Mouse (Mus musculus) limb, embryonic 14.5 days (tissue): ENCODE data around the gene Arhgap6. TPM values are rescaled to one million over a fixed set of nuclear protein-coding genes. Genes with fewer than 3 reads are reported as not detected.

Experiments used
- ATAC-seq: fragments of 200-750 bp; cut with Nextera tagmentation; 2 replicates; pipeline ENCODE4 v1.8.0; 2017; ENCODE audit warnings: low read depth, moderate number of reproducible peaks, moderate TSS enrichment; ENCODE audit not compliant: low FRiP score
- DNase-seq: peaks from one replicate; pipeline ENCODE4 v3.0.0-alpha.2; 2015; ENCODE audit warnings: low spot score
- H3K27ac ChIP-seq: fragments of 300-500 bp; sonication (generic); replicated peaks from 2 replicates; pipeline ENCODE4 v1.5.1; 2014; ENCODE audit warnings: low read depth, mild to moderate bottlenecking, low read length, moderate library complexity, mixed read lengths
- H3K27me3 ChIP-seq: fragments of 300-500 bp; sonication (generic); 2 replicates; pipeline ENCODE4 v1.6.1; 2014; ENCODE audit warnings: low read length, mixed read lengths; ENCODE audit not compliant: control insufficient read depth, insufficient read depth
- H3K36me3 ChIP-seq: fragments of 300-500 bp; sonication (generic); 2 replicates; pipeline ENCODE4 v1.6.1; 2014; ENCODE audit warnings: mild to moderate bottlenecking, low read length, moderate library complexity, mixed read lengths; ENCODE audit not compliant: control insufficient read depth, insufficient read depth
- H3K4me1 ChIP-seq: fragments of 300-500 bp; sonication (generic); 2 replicates; pipeline ENCODE4 v1.6.1; 2014; ENCODE audit warnings: antibody characterized with exemption, low read length, mixed read lengths; ENCODE audit not compliant: control insufficient read depth, insufficient read depth
- H3K4me2 ChIP-seq: fragments of 300-500 bp; sonication (generic); replicated peaks from 2 replicates; pipeline ENCODE4 v1.6.1; 2014; ENCODE audit warnings: low read depth, mild to moderate bottlenecking, low read length, moderate library complexity; ENCODE audit not compliant: severe bottlenecking
- H3K4me3 ChIP-seq: fragments of 300-500 bp; sonication (generic); replicated peaks from 2 replicates; pipeline ENCODE4 v1.5.1; 2014; ENCODE audit warnings: low read length
- H3K9ac ChIP-seq: fragments of 300-500 bp; sonication (generic); 2 replicates; pipeline ENCODE4 v1.6.1; 2014; ENCODE audit warnings: mild to moderate bottlenecking, low read depth, low read length, moderate library complexity; ENCODE audit not compliant: severe bottlenecking
- H3K9me3 ChIP-seq: fragments of 300-500 bp; sonication (generic); 2 replicates; pipeline ENCODE4 v1.6.1; 2016; ENCODE audit warnings: low read length; ENCODE audit not compliant: control insufficient read depth
- POLR2A ChIP-seq: fragments of 200-500 bp; IDR thresholded peaks from 2 replicates; pipeline ENCODE4 v1.8.0; 2012; ENCODE audit warnings: inconsistent platforms, mild to moderate bottlenecking, moderate library complexity, borderline replicate concordance; ENCODE audit not compliant: insufficient read depth, insufficient read length; ENCODE audit errors: extremely low read depth
- WGBS: fragments of 180-500 bp; shearing (Covaris S2); extraction: QIAGEN DNeasy Blood & Tissue Kit; methylation state at CpG from one replicate; pipeline ENCODE4 v1.1.7; 2014; 5-methylcytosine and 5-hydroxymethylcytosine counted together
- polyA plus RNA-seq, 2 experiments: library from polyadenylated mRNA; depleted of rRNA in 1 of 2; stranded (reverse) in 1 of 2; unstranded in 1 of 2; fragments of >200 nt; fragmentation: Nextera tagmentation in 1 of 2; extraction: Ambion mirVana in 1 of 2; gene quantifications; 2 replicates each; pipeline versions ENCODE4 v1.2.1 to v1.2.3; 2012 to 2014

The Arhgap6 gene
- polyA plus RNA-seq, 2 experiments = 2.7 to 4.1 TPM

- Histone ChIP-seq H3K27me3 (no peaks in the 10 kb centered on the region), H3K9ac (no peak overlapping the region), H3K27ac (no peak overlapping the region), H3K4me1 (no peaks in the 10 kb centered on the region), H3K4me3 (no peak overlapping the region), H3K36me3 (no peaks in the 10 kb centered on the region), H3K9me3 (no peaks in the 10 kb centered on the region), H3K4me2 (no peak overlapping the region)
- no peak for DNase-seq
- 80% methylated on average over 2 of the region's 2 CpGs for WGBS
- no peak for TF ChIP-seq POLR2A
- no peak for ATAC-seq
These were observed 383.7 kb downstream of the Arhgap6 start for GRCm38 (mm10) chrX:169178634-169179033.

- no peak for TF ChIP-seq POLR2A
- Histone ChIP-seq H3K4me3 (no peak within 1 kb of the TSS), H3K4me2 (no peak within 1 kb of the TSS), H3K4me1 (no peaks in the 10 kb centered on the region), H3K9ac (no peak within 1 kb of the TSS), H3K36me3 (no peaks in the 10 kb centered on the region), H3K9me3 (no peaks in the 10 kb centered on the region), H3K27ac (no peak within 1 kb of the TSS), H3K27me3 (no peaks in the 10 kb centered on the region)
- WGBS = 82% methylated on average over 5 of the region's 5 CpGs
- no peak for DNase-seq
- ATAC-seq = no peak
These were observed 392.2 kb downstream of the Arhgap6 start, which contains the start of gene Amelx for GRCm38 (mm10) chrX:169187100-169187499. Gene Amelx (minus strand): TSS chrX:169187200.

GRCm38 (mm10) chrX:169210019-169210418 lies 415.1 kb downstream of the Arhgap6 start:
- no peak for TF ChIP-seq POLR2A
- ATAC-seq = no peak
- H3K27ac ChIP-seq = no peak overlapping the region

GRCm38 (mm10) chrX:169220064-169220463 lies 425.2 kb downstream of the Arhgap6 start:
- no peaks in the 10 kb centered on the region for H3K36me3 ChIP-seq
- peaks cover 3% of the 10 kb centered on the region; the same call in 1 of the 2 replicates for H3K27me3 ChIP-seq
- no peak for TF ChIP-seq POLR2A
- 48% methylated on average over 8 of the region's 8 CpGs for WGBS
- H3K4me3 ChIP-seq = no peak overlapping the region
- no peak overlapping the region for H3K4me2 ChIP-seq
- no peaks in the 10 kb centered on the region for H3K9me3 ChIP-seq
- H3K9ac ChIP-seq = no peak overlapping the region
- no peaks in the 10 kb centered on the region for H3K4me1 ChIP-seq
- H3K27ac ChIP-seq = no peak overlapping the region
- ATAC-seq (no peak), DNase-seq (no peak)

More at GRCm38 (mm10) chrX:169210019-169210418, 415.1 kb downstream of the Arhgap6 start:
- no peaks in the 10 kb centered on the region for H3K9me3 ChIP-seq
- H3K27me3 ChIP-seq = no peaks in the 10 kb centered on the region
- no peak overlapping the region for H3K4me2 ChIP-seq
- no peak for DNase-seq
- H3K36me3 ChIP-seq = no peaks in the 10 kb centered on the region
- H3K4me3 ChIP-seq = no peak overlapping the region
- 70% methylated on average over 3 of the region's 3 CpGs for WGBS
- H3K4me1 ChIP-seq = no peaks in the 10 kb centered on the region
- no peak overlapping the region for H3K9ac ChIP-seq

- WGBS = 61% methylated on average over 3 of the region's 3 CpGs
- H3K27me3 ChIP-seq = peaks cover 3% of the 10 kb centered on the region; the same call in 1 of the 2 replicates
- no peak overlapping the region for H3K27ac ChIP-seq
- H3K9ac ChIP-seq = no peak overlapping the region
- DNase-seq (no peak), ATAC-seq (no peak)
- no peak overlapping the region for H3K4me2 ChIP-seq
- no peaks in the 10 kb centered on the region for H3K4me1 ChIP-seq
- H3K4me3 ChIP-seq = no peak overlapping the region
- TF ChIP-seq POLR2A = no peak
- no peaks in the 10 kb centered on the region for H3K36me3 ChIP-seq
- H3K9me3 ChIP-seq = no peaks in the 10 kb centered on the region
These were observed 427.6 kb downstream of the Arhgap6 start for GRCm38 (mm10) chrX:169222357-169223062.
